ENCODE assay signal across 17 mouse cellular contexts in genomic region chr6:67057574-67057973, GRCm38 (mm10). TPM values are rescaled to one million over a fixed set of nuclear protein-coding genes. Genes with fewer than 3 reads are reported as not detected.
DNase-seq lines count a peak whose midpoint lies in the region; ATAC-seq and TF ChIP-seq lines count a peak whose summit lies in the region.
"Had no signal": no experiment of that assay in that cellular context is flagged by ENCODE, and none has a peak within 500 bp of the region (broad histone marks: within the 10 kb centered on the region; RNA-seq: fewer than 3 reads in every experiment).

No protein-coding gene starts in this region.

- no peak overlapping the region for H3K4me3 ChIP-seq in heart, embryonic 10.5 days
- H3K4me3 ChIP-seq in liver, embryonic 14.5 days (ENCODE audit: insufficient read depth in 1 of 2, low read depth in 2 of 2, low read length in 2 of 2), result no peak overlapping the region
- H3K4me3 ChIP-seq in forebrain, embryonic 13.5 days, result no peak overlapping the region
- H3K4me3 ChIP-seq: hindbrain, embryonic 13.5 days; midbrain, embryonic 13.5 days had no signal

- H3K4me2 ChIP-seq in liver, embryonic 14.5 days (ENCODE audit: low read depth), result peak overlapping the region; percentile 57
- H3K4me2 ChIP-seq in forebrain, embryonic 13.5 days, result no peak overlapping the region
- H3K4me2 ChIP-seq: hindbrain, embryonic 13.5 days; midbrain, embryonic 13.5 days had no signal

- H3K36me3 ChIP-seq in heart, embryonic 10.5 days, result no peaks in the 10 kb centered on the region
- H3K36me3 ChIP-seq in liver, embryonic 14.5 days (replicated peaks; ENCODE audit: control insufficient read depth, insufficient read depth, low read depth), result no peaks in the 10 kb centered on the region
- no peaks in the 10 kb centered on the region for H3K36me3 ChIP-seq in forebrain, embryonic 13.5 days (ENCODE audit: poor library complexity, severe bottlenecking)
- H3K36me3 ChIP-seq: hindbrain, embryonic 13.5 days; midbrain, embryonic 13.5 days had no signal

- no peak for DNase-seq in heart, embryonic 10.5 days (ENCODE audit: low spot score)
- no peak for DNase-seq in heart, postnatal 4 days
- DNase-seq in thymus, postnatal 4 days, result peak; percentile 18
- no peak for DNase-seq in thymus, postnatal 36 days
- no peak for DNase-seq in liver, embryonic 14.5 days (ENCODE audit: low read depth in 3 of 3, low spot score in 3 of 3)
- DNase-seq in adrenal gland, postnatal 36 days, result no peak
- DNase-seq: cerebellum, adult 2 months; gastrocnemius, postnatal 25 days; layer of hippocampus, postnatal 36 days; spleen, adult 18-20 months; thymus, adult 18-20 months had no signal

- no peaks in the 10 kb centered on the region for H3K27me3 ChIP-seq in heart, embryonic 10.5 days (ENCODE audit: insufficient read depth, poor library complexity, severe bottlenecking)
- H3K27me3 ChIP-seq in liver, embryonic 14.5 days (ENCODE audit: control insufficient read depth, insufficient read depth, low read length), result no peaks in the 10 kb centered on the region
- no peaks in the 10 kb centered on the region for H3K27me3 ChIP-seq in forebrain, embryonic 13.5 days
- H3K27me3 ChIP-seq: hindbrain, embryonic 13.5 days; midbrain, embryonic 13.5 days had no signal

- H3K9me3 ChIP-seq in heart, embryonic 10.5 days, result no peaks in the 10 kb centered on the region
- H3K9me3 ChIP-seq in liver, embryonic 14.5 days (ENCODE audit: control insufficient read depth, low read length), result no peaks in the 10 kb centered on the region
- no peaks in the 10 kb centered on the region for H3K9me3 ChIP-seq in forebrain, embryonic 13.5 days (replicated peaks)
- H3K9me3 ChIP-seq: hindbrain, embryonic 13.5 days; midbrain, embryonic 13.5 days had no signal

- TF ChIP-seq EP300 in liver, embryonic 14.5 days (IDR thresholded peaks at IDR 0.05; ENCODE audit: low read depth), result no peak

- no peaks in the 10 kb centered on the region for H3K4me1 ChIP-seq in heart, embryonic 10.5 days
- H3K4me1 ChIP-seq in liver, embryonic 14.5 days (replicated peaks; ENCODE audit: control insufficient read depth in 2 of 2, insufficient read depth in 2 of 2, low read length in 1 of 2), result peaks cover 33 to 37% of the 10 kb centered on the region in 2 experiments
- no peaks in the 10 kb centered on the region for H3K4me1 ChIP-seq in forebrain, embryonic 13.5 days
- H3K4me1 ChIP-seq: hindbrain, embryonic 13.5 days; midbrain, embryonic 13.5 days had no signal

- H3K9ac ChIP-seq in liver, embryonic 14.5 days (replicated peaks), result peak overlapping the region; percentile 54
- H3K9ac ChIP-seq in forebrain, embryonic 13.5 days, result no peak overlapping the region
- H3K9ac ChIP-seq: hindbrain, embryonic 13.5 days; midbrain, embryonic 13.5 days had no signal

- peak; percentile 4; the same call in 1 of the 2 replicates for TF ChIP-seq CTCF in liver, embryonic 14.5 days (IDR thresholded peaks at IDR 0.05; ENCODE audit: low read depth)

- peak; percentile 71 for ATAC-seq in liver, embryonic 14.5 days (ENCODE audit: insufficient read depth)
- no peak for ATAC-seq in forebrain, embryonic 13.5 days
- ATAC-seq: forebrain, embryonic 14.5 days; inflammation-experienced regulatory T-cells, adult 6 months; midbrain, embryonic 13.5 days had no signal

- 84% methylated on average over 5 of the region's 5 CpGs for WGBS in heart, embryonic 10.5 days
- WGBS in liver, embryonic 14.5 days (ENCODE audit: insufficient replicate concordance), result 67% methylated on average over 5 of the region's 5 CpGs
- 88% methylated on average over 5 of the region's 5 CpGs for WGBS in forebrain, embryonic 13.5 days

- H3K27ac ChIP-seq in heart, embryonic 10.5 days, result peak overlapping the region; percentile 56; the same call in 1 of the 2 replicates
- peak overlapping the region; percentile 83 for H3K27ac ChIP-seq in liver, embryonic 14.5 days
- H3K27ac ChIP-seq in forebrain, embryonic 13.5 days, result no peak overlapping the region
- H3K27ac ChIP-seq: hindbrain, embryonic 13.5 days; kidney, postnatal 0 days; midbrain, embryonic 13.5 days had no signal

RNA-seq across cellular contexts. Expression of gene Gadd45a, which starts 20.3 kb away (rescaled TPM):
- 9.0 and 10.9 TPM in 2 replicates for polyA plus RNA-seq in heart, embryonic 10.5 days (2016; fragmentation: Nextera tagmentation; extraction: Ambion mirVana)
- total RNA-seq in heart, postnatal 4 days (2021), result 1 to 10 TPM; 7.2 to 8.7 TPM
- polyA plus RNA-seq in liver, embryonic 14.5 days (2012; rRNA removed), result 70.1 and 90.4 TPM in 2 replicates
- 49.8 and 56.8 TPM in 2 replicates for polyA plus RNA-seq in liver, embryonic 14.5 days (2014; fragmentation: Nextera tagmentation; extraction: Ambion mirVana)
- 13.9 and 16.9 TPM in 2 replicates for polyA plus RNA-seq in forebrain, embryonic 13.5 days (2015; fragmentation: Nextera tagmentation; extraction: Ambion mirVana)
- total RNA-seq in adrenal gland, postnatal 36 days (2021), result 10 to 100 TPM; 26.2 to 54.8 TPM
